Mouse (Mus musculus): ENCODE results near the gene Aldh1a3. TPM values are rescaled to one million over a fixed set of nuclear protein-coding genes. Genes with fewer than 3 reads are reported as not detected.

Gene Aldh1a3
- total RNA-seq, 2 experiments from 2014 or later = 0.04 TPM; not detected in 1

DNA sequence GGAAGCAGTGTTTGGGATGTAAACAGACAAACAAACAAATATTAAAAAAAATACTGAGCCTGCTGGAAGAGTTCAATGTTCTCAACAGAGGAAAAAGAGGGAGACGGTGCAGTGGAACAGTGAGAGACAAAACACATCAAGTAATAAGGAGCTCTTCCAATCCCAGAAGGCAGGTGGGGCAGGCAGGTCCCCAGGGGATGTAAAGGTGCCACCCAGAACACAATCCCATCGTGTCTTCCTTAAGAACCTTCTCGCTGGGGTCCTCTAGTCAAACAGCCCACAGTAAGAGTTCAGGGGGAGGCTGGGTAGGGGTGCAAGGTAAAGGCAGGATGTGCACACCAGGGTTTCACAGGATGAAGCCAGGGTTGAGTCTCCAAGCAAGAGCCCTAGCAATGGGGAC is 53.9 kb downstream of the Aldh1a3 start:
- ATAC-seq (replicated peaks; ENCODE audit: poor library complexity) = no peak

DNA sequence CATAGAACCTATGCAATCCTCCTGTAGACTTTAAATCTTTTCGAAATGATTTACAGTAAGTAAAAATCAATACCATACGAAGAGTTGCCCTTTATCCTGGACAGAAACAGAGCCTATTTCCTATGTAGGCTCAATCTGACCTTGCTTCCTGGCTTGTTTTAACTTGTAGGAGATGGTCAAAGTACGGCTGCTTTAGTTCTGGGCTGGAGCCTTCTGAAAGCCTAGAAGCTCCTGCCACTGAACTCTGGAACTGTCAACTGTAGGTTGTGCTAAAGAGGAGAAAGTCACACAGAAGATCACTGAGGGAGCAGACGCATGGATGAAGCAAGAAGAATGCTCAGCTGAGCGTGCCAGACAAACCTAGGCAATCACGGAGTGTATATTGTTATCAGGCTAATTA is 56.3 kb downstream of the Aldh1a3 start:
- no peak for ATAC-seq (replicated peaks; ENCODE audit: poor library complexity)

- no peak for ATAC-seq (replicated peaks; ENCODE audit: poor library complexity)
Observed at GRCm38 (mm10) chr7:66369934-66370445, 57.3 kb downstream of the Aldh1a3 start.

GRCm38 (mm10) chr7:66369071-66369933 is 58.0 kb downstream of the Aldh1a3 start:
- no peak for ATAC-seq (replicated peaks; ENCODE audit: poor library complexity)

DNA sequence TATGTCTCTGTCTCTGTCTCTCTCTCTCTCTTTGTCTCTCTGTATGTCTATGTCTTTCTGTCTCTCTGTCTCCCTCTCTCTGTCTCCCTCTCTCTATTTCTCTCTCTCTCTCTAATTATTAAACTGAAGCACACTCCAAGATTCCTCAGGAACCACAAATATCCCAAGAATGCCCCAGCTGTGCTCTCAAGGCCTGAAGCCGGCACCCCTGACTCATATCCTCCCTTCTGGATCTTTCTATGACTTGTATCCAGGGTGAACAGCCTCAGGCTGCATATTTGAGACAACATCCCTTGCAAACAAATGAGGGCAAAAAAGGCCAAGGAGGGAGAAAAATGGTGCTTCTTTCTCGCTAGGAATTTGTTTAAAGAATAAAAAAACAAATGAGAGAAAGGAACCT is 61.4 kb downstream of the Aldh1a3 start, which contains the start of gene Gm10974:
TSS of gene Gm10974 (plus strand) at position 2 of the 400 bp plus-strand sequence.
- no peak for ATAC-seq (replicated peaks; ENCODE audit: poor library complexity)

DNA sequence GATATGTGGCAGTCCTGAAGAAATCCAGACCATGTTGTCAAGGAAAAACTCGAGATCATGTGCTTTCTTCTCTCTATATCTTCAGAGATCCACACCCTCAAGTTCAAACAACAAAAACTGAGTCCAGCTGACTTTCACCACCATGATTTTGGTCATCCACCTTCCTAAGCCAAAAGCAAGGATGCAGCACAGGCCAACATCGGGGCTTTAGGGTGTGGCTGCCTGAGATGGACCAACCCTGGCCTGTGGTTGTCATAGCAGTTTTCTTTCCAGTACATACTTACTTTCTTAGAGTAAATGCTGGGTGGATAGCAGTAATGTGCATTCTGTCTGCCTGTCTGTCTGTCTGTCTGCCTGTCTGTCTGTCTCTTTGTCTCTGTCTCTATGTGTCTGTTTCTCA is 61.9 kb downstream of the Aldh1a3 start:
- no peak for ATAC-seq (replicated peaks; ENCODE audit: poor library complexity)

DNA sequence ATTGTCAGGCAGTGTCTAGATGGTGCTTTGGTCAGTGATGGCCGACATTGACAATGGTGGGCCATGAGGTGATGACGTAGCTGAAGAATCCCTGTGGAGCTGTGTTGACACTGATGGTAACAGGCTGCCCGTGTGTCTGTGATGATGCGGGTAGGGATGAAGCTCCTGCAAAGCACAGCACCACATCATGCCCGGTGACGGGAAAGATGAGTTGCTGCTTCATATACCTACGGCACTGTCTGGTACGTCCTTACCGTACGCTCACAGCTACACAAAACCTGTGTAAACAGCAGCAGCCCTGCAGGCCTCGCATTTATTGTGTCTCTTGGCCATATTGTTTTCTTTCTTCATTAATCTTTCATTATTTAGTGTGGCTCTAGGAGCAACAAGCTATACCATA is 62.8 kb downstream of the Aldh1a3 start:
- no peak for ATAC-seq (replicated peaks; ENCODE audit: poor library complexity)

DNA sequence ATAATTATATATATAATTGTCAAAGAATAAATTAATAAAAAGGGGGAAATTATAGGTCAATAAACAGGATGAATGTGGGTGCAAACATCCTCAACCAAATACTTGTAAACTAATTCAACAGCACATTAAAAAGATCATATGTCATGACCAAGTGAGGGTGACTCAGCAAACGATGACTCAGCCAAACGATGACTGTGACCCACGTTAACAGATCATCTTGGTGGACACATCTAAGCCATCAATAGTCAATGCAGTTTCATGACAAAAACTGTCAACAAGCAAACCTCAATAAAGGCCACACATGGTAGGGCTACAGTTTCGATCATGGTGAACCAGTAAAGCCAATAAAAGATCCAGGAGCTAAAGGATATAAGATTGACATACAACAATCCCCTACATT is 68.3 kb downstream of the Aldh1a3 start:
- ATAC-seq (replicated peaks; ENCODE audit: poor library complexity) = no peak

- no peak for ATAC-seq (replicated peaks; ENCODE audit: poor library complexity)
Observed at GRCm38 (mm10) chr7:66358461-66358860, 68.9 kb downstream of the Aldh1a3 start.

DNA sequence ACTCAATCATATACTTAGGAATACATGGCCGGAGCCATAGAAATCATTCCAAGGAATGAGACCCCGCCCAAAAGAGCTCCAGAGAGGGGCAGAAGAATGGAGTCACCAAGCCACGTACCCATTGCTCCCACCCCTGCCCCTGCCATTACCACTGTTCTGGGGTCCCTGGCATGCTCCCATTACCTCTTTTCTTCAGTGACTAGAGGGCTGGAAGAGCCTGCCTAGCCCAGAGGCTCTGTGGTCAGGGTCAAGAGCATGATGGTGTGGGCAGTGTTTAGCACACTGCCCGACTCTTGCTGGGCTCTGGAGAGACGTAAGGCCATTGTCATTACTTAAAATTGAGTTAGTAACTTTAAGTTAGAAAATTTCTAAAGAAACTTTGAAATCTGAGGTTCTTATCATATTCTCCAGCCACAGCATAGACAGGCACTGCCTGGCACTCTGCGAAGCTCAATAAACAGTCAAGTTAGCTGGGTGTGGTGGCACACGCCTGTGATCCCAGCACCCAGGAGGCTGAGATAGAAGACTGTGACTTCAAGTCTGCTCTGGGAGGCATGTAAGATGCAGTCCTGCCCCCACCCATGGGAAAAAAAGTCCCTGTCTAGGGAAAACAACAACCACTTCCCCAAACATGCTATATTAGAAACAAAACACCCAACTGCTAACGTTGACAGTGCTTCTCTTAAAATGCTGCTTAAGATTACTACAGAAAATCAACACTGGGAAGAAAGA is 71.4 kb downstream of the Aldh1a3 start:
- peak; percentile 93 for ATAC-seq (replicated peaks; ENCODE audit: poor library complexity)

GRCm38 (mm10) chr7:66354911-66355310 is 72.4 kb downstream of the Aldh1a3 start:
- ATAC-seq (replicated peaks; ENCODE audit: poor library complexity) = no peak

GRCm38 (mm10) chr7:66351074-66351473 is 76.2 kb downstream of the Aldh1a3 start:
- ATAC-seq (replicated peaks; ENCODE audit: poor library complexity) = no peak

GRCm38 (mm10) chr7:66349670-66350069 is 77.6 kb downstream of the Aldh1a3 start:
- no peak for ATAC-seq (replicated peaks; ENCODE audit: poor library complexity)

DNA sequence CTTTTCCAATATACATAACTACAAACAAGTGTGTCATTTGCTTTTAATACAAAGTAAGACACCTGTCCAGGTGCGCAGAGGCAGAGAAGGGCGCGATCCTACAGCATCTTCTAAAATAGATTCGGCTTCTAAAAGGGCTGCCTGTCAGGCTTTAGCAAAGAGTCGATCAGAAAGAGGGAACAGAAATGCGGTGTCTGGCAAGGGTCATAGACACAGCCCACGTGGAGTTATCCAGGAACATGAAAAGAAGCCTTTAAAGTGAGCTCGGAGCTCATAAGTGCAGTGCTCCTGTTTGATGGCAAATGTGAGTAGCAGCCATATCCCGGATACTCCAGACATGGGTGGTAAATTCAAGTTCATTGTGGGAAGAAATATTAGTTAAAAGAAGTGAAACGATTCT is 78.7 kb downstream of the Aldh1a3 start:
- no peak for ATAC-seq (replicated peaks; ENCODE audit: poor library complexity)

- no peak for ATAC-seq (replicated peaks; ENCODE audit: poor library complexity)
Observed at GRCm38 (mm10) chr7:66346959-66347663, 80.2 kb downstream of the Aldh1a3 start.

- ATAC-seq (replicated peaks; ENCODE audit: poor library complexity) = no peak
Observed at GRCm38 (mm10) chr7:66343307-66343706, 84.0 kb downstream of the Aldh1a3 start.

GRCm38 (mm10) chr7:66342831-66343230 is 84.5 kb downstream of the Aldh1a3 start:
- no peak for ATAC-seq (replicated peaks; ENCODE audit: poor library complexity)

- ATAC-seq (replicated peaks; ENCODE audit: poor library complexity) = peak; percentile 92
Observed at GRCm38 (mm10) chr7:66342323-66342722, 85.0 kb downstream of the Aldh1a3 start.

All from megakaryocyte progenitor cell, adult 5-6 weeks (primary cell).